Mouse (Mus musculus) heart, adult 18-20 months (tissue): ENCODE results near the gene Prr5l. TPM values are rescaled to one million over a fixed set of nuclear protein-coding genes. Genes with fewer than 3 reads are reported as not detected.
"Not testable (repeated sequence)": the region's sequence is repeated elsewhere in the genome, so short reads cannot be mapped to it uniquely, and the experiment has no call there.

Experiments used
- DNase-seq, 2 experiments: peaks; one replicate each; pipeline ENCODE4 v3.0.0; 2021 to 2022; ENCODE audit warnings: mixed read lengths in 1 of 2
- total RNA-seq, 2 experiments: library from RNA; stranded (reverse); gene quantifications; 2 replicates each; pipeline ENCODE4 v1.2.3; 2021

The Prr5l gene
- total RNA-seq, 2 experiments from 2014 or later = 1.5 to 2.3 TPM

- DNase-seq = peak; percentile 49 to 74
Measured at GRCm38 (mm10) chr2:101762955-101763386, 119.9 kb downstream of the Prr5l start.

- peak in 1 of 2 experiments; percentile 76 for DNase-seq
Measured at GRCm38 (mm10) chr2:101762405-101762804, 120.4 kb downstream of the Prr5l start.

- no peak for DNase-seq
Measured at GRCm38 (mm10) chr2:101761898-101762297, 120.9 kb downstream of the Prr5l start.

GRCm38 (mm10) chr2:101759523-101760277 lies 123.1 kb downstream of the Prr5l start:
- no peak for DNase-seq

- peak in 1 of 2 experiments; percentile 33 for DNase-seq
Measured at GRCm38 (mm10) chr2:101757806-101758205, 125.0 kb downstream of the Prr5l start.

- no peak for DNase-seq
Measured at GRCm38 (mm10) chr2:101756069-101756753, 126.6 kb downstream of the Prr5l start.

- DNase-seq = no peak
Measured at GRCm38 (mm10) chr2:101754939-101755555, 127.8 kb downstream of the Prr5l start.

GRCm38 (mm10) chr2:101754428-101754827 lies 128.4 kb downstream of the Prr5l start:
- no peak for DNase-seq

- DNase-seq = no peak
Measured at GRCm38 (mm10) chr2:101752979-101753378, 129.8 kb downstream of the Prr5l start.

- peak; percentile 56 to 62 for DNase-seq
Measured at GRCm38 (mm10) chr2:101752402-101752801, 130.4 kb downstream of the Prr5l start.

GRCm38 (mm10) chr2:101751236-101751922 lies 131.4 kb downstream of the Prr5l start:
- DNase-seq = no peak

GRCm38 (mm10) chr2:101746537-101746936 lies 136.3 kb downstream of the Prr5l start:
- peak; percentile 49 to 61 for DNase-seq

- DNase-seq = not testable (repeated sequence)
Measured at GRCm38 (mm10) chr2:101745656-101746055, 137.2 kb downstream of the Prr5l start.

GRCm38 (mm10) chr2:101742072-101742860 lies 140.6 kb downstream of the Prr5l start:
- DNase-seq = no peak

GRCm38 (mm10) chr2:101741653-101742052 lies 141.2 kb downstream of the Prr5l start:
- DNase-seq = no peak

- DNase-seq = no peak
Measured at GRCm38 (mm10) chr2:101739914-101740313, 142.9 kb downstream of the Prr5l start.

GRCm38 (mm10) chr2:101733564-101733963 lies 149.3 kb downstream of the Prr5l start:
- peak; percentile 41 to 75 for DNase-seq

GRCm38 (mm10) chr2:101732777-101733210 lies 150.0 kb downstream of the Prr5l start:
- DNase-seq = peak in 1 of 2 experiments; percentile 30

- DNase-seq = peak; percentile 47 to 57
Measured at GRCm38 (mm10) chr2:101730972-101731371, 151.9 kb downstream of the Prr5l start.

- DNase-seq = peak in 1 of 2 experiments; percentile 28
Measured at GRCm38 (mm10) chr2:101729472-101729871, 153.4 kb downstream of the Prr5l start.

GRCm38 (mm10) chr2:101727787-101728186 lies 155.0 kb downstream of the Prr5l start:
- no peak for DNase-seq
